Mouse (Mus musculus) heart, postnatal 25 days (tissue): ENCODE measurements around the gene Foxj1. TPM values are rescaled to one million over a fixed set of nuclear protein-coding genes. Genes with fewer than 3 reads are reported as not detected.
A peak's percentile ranks its signal among the peaks of the same experiment; 100 is the strongest.

ENCODE experiments used
- DNase-seq: peaks from one replicate; pipeline ENCODE4 v3.0.0; 2022; ENCODE audit warnings: low spot score
- intact Hi-C: fragments of 180-260 bp; cut with DNase I; formaldehyde crosslinking; loops from one replicate; pipeline ENCODE4 v1.15.1; 2025
- total RNA-seq, 2 experiments: library from RNA; stranded (reverse); gene quantifications; 2 replicates each; pipeline ENCODE4 v1.2.3; 2021

Gene Foxj1
- total RNA-seq, 2 experiments from 2014 or later: not detected

- DNase-seq: no peak
Measured at GRCm38 (mm10) chr11:116347955-116348354, 12.8 kb upstream of the Foxj1 start.

DNA sequence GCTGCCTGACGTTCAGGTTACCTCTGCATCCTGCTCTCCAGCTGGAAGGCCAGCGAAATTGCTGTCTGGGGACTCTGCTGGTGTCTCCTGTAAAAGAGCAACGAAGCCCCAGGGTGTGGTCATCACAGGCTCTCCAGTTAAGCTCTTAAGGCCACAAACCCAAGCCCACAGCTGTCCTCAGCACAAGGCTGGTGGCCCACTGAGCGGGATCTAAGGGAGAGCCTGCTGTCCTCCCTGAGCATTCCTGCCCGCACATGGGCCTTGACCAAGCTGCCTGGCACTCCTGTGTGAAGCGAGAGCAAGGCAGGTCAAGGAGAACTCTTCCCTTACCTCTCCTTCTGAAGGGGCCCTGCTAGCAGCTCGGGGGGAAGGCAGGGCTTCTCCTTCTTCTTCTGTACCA lies 11.8 kb upstream of the Foxj1 start:
- intact Hi-C loops: no loop called here
- DNase-seq: no peak

More at GRCm38 (mm10) chr11:116347955-116348354, 12.8 kb upstream of the Foxj1 start:
- intact Hi-C loops: no loop called here

DNA sequence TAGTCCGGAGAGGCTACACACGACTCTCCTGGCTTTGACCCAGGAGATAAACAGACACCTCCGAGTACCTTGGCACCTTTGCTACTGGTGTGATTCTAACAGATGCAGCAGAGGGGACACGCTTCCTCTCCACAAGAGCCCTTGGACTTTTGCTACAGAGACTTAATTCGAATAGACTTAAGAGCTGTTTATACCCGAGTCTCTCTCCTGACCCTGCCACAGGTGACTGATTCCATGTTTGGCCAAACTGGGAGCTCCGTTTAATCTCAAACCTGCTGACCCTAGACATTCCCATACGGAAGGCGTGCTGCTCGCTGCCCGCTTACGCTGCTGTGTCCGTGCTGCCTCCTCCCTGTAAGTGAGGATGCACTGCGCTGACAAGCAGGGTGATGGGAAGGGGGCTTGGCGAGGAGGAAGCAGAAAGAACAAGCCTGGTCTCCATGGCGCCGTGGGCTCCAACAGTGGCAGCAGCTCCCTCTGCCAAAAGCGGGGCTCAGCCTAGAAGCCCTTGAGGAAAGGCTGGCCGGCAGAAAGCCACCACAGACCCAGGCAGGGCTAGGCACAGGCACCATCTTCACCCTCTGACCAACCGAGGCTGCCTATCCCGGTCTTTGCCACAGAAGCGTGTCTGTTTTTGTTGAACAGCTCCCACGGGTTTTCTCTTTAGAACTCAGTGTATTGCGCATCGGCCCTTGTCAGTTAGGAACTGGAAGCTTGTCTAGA lies 7.0 kb upstream of the Foxj1 start:
- no peak for DNase-seq
- intact Hi-C loops: no loop called here

DNA sequence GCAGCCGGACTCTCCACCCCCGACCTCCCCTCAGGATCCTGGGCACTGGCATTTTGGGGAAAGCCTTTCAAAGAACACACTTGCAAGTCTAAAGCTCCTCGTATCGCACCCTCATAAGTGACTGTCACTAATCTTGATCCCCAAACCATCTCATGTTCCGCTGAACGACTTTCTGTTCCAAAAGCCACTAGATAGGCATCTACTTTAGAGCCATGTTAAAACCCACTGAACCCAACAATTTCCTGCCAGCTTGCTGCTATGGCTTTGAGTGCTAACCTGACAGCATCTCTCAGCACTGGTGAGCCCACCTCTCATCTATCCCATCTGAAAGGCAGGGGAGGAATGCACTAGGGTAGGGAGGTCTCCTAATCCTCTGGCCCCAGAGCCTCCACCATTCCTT lies 2.3 kb upstream of the Foxj1 start:
- DNase-seq: no peak
- intact Hi-C loops: no loop called here

DNA sequence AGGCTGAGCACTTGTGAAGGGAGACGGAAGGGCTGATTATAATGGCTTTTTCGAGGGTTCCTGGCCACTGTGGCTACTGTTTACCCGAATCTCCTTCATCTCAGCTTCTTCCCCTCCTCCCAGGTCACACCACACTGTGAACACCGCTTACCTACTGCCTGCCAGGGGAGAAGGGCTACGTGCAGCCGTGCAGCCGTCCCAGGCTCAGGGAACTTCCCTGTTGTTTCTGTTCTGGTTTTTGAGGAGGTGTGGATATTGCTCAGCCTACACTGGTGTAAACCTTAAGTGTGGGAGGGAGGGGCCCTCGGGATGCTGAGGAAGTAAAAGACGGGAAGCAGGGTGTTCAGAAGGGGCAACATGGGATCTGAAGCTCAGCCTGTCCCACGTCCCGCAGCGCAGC lies 1.8 kb upstream of the Foxj1 start:
- intact Hi-C loops: no loop called here

GRCm38 (mm10) chr11:116336393-116336792 lies 1.2 kb upstream of the Foxj1 start:
- intact Hi-C loops: no loop called here

More for the DNA sequence above, 1.8 kb upstream of the Foxj1 start:
- no peak for DNase-seq

DNA sequence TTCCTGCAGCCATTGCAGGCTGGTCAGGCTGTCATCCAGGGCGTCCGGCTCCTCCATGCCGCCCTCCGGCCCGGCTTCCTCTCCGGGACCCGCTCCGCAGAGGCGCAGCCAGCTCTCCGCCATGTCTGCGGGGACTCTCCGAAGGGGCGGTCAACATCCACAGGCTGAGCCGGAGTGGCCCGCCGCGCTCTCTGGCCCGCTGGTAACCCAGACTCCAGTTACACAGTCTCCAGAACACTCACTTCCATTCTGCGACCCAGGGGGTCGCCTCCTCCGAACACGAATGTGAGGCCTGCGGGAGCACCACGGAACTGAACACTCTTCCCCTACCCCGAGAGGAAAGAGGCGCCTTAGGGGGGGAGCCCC lies 799 bp downstream of the Foxj1 start:
- no peak for DNase-seq
- intact Hi-C loops: no loop called here

More at GRCm38 (mm10) chr11:116336393-116336792, 1.2 kb upstream of the Foxj1 start:
- no peak for DNase-seq

GRCm38 (mm10) chr11:116333526-116334416 lies 1.4 kb downstream of the Foxj1 start:
- intact Hi-C loops: no loop called here

DNA sequence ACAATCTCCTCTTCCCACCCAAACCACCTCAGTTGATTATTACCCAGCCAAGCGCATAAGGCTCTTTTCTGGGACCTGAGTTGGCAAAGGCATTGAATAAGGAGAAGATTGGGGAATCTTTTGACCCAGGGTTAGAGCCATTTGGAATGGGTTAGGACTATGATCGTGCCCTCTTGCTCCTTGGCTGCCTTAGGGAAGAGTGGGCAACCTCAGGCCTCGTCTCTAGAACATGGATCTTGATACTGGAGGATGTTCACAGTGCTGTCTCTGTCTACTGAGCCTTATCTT lies 2.3 kb downstream of the Foxj1 start:
- intact Hi-C loops: no loop called here

More at GRCm38 (mm10) chr11:116333526-116334416, 1.4 kb downstream of the Foxj1 start:
- no peak for DNase-seq

DNA sequence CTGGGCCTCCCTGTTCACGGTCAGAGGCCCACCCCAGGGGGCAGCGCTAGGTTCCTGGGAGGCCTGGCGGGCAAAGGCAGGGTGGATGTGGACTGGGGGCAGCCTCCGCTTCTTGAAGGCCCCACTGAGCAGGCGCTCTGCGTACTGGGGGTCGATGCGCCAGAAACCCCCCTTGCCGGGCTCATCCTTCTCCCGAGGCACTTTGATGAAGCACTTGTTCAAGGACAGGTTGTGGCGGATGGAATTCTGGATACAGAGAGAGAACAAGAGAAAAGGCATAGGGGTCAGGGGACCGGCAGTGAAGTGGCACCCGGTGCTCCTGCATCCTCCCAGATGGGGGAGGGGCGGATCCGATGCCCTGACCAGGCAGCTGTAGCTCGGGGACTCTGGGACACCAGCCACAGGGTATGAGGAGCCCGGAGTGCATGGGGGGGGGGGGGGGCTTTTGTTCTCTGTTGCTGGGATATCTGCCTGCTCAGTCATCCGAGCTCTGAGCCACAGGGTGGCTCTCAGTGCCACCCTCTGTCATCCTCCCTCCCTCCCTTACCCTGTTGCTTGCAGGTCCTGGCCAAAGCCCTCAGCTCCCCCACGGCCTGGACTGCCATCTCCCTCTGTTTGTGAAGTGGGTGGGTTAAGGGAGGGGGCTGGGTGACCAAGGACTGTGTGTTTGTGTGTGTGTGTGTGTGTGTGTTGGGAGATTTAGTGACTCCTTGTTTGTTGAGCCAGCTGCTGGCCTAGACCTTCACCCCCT lies 2.8 kb downstream of the Foxj1 start:
- intact Hi-C loops: no loop called here
- no peak for DNase-seq

More for the DNA sequence above, 2.3 kb downstream of the Foxj1 start:
- DNase-seq: no peak

DNA sequence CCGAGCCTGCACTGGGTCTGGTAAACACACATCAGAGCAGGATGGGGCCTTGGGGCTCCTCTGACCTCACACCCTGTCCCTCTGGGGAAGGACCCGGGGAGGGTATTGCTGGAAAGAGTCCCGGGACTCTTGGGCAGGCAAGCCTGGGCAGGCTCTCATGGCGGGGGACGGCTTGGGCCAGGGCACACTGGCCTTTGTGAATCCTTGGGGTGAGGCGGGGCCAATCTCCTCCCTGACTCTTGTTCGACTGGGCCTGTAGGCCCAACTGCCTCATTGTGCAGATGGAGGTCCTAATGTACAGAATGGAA lies 5.0 kb downstream of the Foxj1 start:
- intact Hi-C loops: no loop called here
- no peak for DNase-seq

DNA sequence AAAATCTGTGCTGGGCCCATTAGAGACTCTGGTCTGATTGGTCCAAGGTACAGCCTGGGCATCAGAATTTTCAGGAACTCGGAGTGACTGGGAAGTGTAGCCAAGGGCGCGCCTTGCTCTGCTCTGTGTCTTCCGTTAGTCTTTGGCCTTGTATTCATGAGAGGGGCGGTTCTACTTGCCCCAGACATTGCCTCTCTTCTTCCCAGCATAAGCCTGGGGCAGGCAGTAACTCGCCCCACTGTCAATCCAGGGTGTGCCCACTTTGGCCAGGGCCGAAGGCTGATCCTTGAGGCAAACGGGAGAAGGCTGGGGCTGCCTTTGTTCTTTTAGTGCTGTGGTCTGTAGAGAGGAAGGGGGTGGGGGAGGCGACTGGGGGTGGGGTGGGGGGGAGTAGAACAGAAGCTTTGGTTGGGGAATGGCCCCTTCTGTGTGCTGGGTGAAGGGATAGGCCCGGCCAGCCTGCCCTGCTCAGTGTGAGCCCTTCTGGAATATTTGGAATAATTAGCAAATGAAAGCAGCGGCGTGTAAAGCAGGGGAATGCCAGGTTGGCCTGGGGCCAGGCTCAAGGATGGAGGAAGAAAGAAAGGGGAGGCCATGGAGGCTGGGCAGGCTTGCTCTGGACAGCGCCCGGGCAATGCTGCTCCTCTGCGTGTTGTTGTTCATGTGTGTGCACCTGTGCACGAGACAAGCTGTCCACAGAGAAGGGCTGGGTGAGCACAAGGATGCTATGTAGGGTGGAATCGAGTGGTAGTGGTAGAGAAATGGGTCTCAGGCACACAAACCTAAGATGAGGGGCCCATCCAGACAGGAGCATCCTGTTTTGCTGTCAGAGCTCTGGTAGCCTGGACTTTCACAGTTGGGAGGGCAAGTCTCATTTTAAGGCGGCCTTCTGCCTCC lies 5.6 kb downstream of the Foxj1 start:
- DNase-seq: no peak
- intact Hi-C loops: no loop called here

DNA sequence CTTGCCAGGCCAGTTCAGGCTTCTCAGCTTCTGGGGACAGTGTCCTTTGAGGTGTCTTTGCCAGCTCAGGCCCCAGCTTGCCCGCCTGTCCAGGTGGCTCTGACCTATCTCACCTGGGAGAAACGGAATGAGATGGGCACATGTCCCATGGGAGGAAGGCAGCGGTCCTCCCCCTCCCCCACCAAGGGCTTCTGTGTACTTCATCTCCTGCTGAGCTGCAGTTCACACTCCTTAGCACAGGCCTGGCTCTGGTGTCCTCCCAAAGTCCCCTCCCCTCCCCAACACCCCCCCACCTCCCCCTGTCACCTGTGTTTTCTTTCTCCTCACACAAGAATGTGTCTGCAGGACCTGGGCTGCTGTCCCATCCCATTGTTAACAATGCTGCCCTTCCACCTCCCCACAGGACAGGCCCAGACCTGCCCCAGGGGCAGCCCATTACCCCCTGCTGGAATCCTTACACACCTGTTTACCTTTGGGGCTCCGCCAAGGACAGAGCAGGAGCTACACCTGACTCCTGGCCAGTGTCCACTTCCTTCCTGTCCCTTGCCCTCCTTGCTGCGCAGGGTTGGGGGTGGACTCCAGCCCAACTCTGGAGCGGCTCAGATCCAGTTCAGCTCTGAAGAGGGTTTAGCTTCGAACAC lies 8.1 kb downstream of the Foxj1 start:
- no peak for DNase-seq
- intact Hi-C loops: no loop called here

DNA sequence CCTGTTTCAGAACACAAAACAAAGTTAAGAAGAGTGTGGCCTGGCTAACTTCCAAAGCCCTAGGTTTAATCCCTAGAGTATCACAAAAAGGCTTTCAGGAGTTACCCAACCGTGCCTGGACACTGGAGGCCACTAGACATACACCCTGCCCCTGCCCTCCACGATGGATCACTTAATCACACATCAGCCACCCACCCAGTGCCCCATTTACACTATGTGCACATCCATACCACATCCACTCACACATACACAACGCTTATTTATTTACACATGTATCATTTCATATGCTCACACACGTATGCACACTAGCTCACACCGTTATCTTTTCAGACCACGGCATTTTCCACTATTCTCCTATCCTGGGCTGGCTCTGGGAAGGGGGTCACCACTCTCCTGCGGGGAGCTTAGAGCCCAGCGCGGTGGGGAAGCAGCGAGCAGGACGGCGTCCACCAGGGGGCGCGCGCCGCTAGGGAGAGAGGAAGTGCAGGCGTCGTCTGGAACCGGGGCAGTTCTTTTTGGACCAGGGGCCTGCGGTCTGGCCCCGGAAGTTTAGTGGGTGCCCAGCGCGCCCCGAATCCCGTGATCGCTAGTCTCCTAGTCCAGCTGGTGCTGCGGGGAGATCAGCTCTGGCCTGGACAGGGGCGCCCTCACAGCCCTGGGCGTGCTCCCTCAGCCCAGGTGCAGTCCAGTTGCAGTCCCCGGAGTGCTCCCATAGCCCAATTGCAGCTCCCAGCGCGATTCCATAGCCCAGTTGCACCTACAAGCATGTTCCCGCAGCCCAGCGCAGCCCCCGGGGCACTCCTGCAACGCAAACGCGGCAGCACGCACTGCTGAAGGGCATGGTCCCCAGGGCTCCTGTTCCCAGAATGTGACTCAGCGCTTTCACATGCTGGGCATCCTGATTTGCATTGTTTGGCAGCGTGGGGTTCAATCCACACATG lies 16.2 kb downstream of the Foxj1 start:
- peak; percentile 71 for DNase-seq
- intact Hi-C loops: loop anchor here (1.0 to 5.0 kb wide), 3 partner anchors 48 to 145 kb away; no protein-coding TSS in a partner anchor

DNA sequence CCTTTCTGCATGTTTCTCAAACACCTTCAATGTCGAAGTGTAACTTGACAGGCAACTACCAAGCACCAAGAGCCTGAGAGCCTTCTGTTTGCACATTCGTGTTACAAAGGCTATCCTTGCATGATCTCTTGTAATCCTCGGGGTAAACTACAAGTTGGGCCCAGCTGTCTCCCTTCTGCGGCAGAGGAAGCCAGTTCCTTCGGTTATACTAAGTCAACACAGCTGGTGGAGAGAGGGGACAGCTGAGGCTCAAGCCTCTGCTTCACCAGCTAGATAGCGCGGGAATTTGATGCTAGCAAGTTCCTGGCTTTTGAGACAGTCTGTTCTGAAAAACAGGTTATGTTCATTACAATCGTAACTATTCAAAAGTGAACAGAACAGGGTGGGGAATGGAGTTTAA lies 22.8 kb downstream of the Foxj1 start:
- intact Hi-C loops: no loop called here
- no peak for DNase-seq

DNA sequence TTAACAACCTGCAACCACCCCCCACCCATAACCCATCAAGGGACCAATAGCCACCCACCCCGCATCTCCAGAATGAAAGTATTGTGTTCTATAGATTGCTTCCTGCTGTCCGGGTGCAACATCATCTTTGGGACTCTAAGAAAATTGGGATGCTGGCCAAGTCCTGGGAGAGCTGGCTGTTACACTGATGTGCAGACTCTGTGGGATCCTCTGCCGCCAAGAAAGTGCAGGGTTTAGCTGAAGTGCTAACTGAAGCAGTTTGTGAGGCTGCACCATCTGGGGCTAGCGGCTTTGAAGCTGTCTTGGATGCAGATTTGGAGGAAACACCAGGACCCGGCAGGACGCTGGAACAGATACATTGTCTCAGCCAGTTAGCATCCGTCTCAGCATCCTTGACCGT lies 24.0 kb downstream of the Foxj1 start:
- DNase-seq: no peak
- intact Hi-C loops: no loop called here

DNA sequence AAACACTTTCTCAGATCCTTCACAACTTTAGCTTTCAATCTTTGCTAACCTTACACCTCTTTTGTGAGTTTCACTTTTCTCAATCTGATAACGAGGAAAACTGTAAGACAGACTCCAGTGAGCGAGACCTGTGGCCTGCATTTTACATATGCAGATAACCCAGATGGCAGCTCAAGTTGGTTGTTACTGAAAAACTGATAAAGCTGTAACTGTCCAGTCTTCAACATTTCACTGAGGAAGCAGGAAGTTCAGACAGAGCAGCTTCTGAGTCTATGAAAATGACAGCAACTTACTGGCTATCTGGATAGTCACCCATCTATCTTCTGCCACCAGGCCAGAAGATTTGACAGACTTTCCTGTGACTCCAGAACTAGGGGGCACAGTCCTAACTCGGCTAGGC lies 25.6 kb downstream of the Foxj1 start:
- intact Hi-C loops: no loop called here
- no peak for DNase-seq

- intact Hi-C loops: no loop called here
Measured at GRCm38 (mm10) chr11:116307762-116308531, 27.3 kb downstream of the Foxj1 start.

More at GRCm38 (mm10) chr11:116307762-116308531, 27.3 kb downstream of the Foxj1 start:
- DNase-seq: no peak
